Mouse (Mus musculus) spleen, adult 2 months (tissue): Measurements from ENCODE around the gene Acsl4. TPM values are rescaled to one million over a fixed set of nuclear protein-coding genes. Genes with fewer than 3 reads are reported as not detected.

Source experiments
- DNase-seq, 2 experiments: peaks; one replicate each; pipeline versions ENCODE4 v3.0.0 to v3.0.0-alpha.2; 2012 to 2021; ENCODE audit warnings: low spot score in 2 of 2, low read depth in 1 of 2
- H3K27ac ChIP-seq: fragments of 200-500 bp; 2 replicates; pipeline ENCODE4 v1.5.1; 2012; ENCODE audit warnings: low read length, inconsistent platforms; ENCODE audit not compliant: insufficient read depth
- H3K27me3 ChIP-seq: fragments of 200-500 bp; 2 replicates; pipeline ENCODE4 v1.6.1; 2012; ENCODE audit warnings: mild to moderate bottlenecking, moderate library complexity, low read length, inconsistent platforms; ENCODE audit not compliant: control insufficient read depth, insufficient read depth
- H3K36me3 ChIP-seq: fragments of 200-500 bp; 2 replicates; pipeline ENCODE4 v1.6.1; 2012; ENCODE audit warnings: mild to moderate bottlenecking, low read length, inconsistent platforms; ENCODE audit not compliant: control insufficient read depth, insufficient read depth
- H3K4me1 ChIP-seq: fragments of 200-500 bp; 2 replicates; pipeline ENCODE4 v1.6.1; 2011; ENCODE audit warnings: inconsistent platforms; ENCODE audit not compliant: control insufficient read depth, insufficient read depth, insufficient read length
- H3K4me3 ChIP-seq: fragments of 200-500 bp; 2 replicates; pipeline ENCODE4 v1.5.1; 2011; ENCODE audit warnings: mild to moderate bottlenecking, inconsistent platforms; ENCODE audit not compliant: insufficient read depth, insufficient read length; ENCODE audit errors: extremely low read depth
- CTCF ChIP-seq: fragments of 200-500 bp; IDR thresholded peaks from 2 replicates; pipeline ENCODE4 v1.5.1; 2011; ENCODE audit warnings: mild to moderate bottlenecking, inconsistent platforms; ENCODE audit not compliant: insufficient read depth, insufficient read length, insufficient replicate concordance; ENCODE audit errors: extremely low read depth
- POLR2A ChIP-seq: fragments of 200-500 bp; IDR thresholded peaks from 2 replicates; pipeline ENCODE4 v1.6.1; 2011; ENCODE audit warnings: low read depth, low read length, inconsistent platforms
- WGBS: fragments of 180-500 bp; shearing (Covaris S2); methylation state at CpG from one replicate; pipeline ENCODE4 v1.1.7; 2018; 5-methylcytosine and 5-hydroxymethylcytosine counted together
- polyA plus RNA-seq: library from polyadenylated mRNA; depleted of rRNA; stranded (reverse); fragments of >200 nt; gene quantifications from 2 replicates; pipeline ENCODE4 v1.2.3, GENCODE M21; 2012

Acsl4 gene
- polyA plus RNA-seq, 1 experiment, result 2.1 TPM

- DNase-seq, result no peak
- Histone ChIP-seq H3K36me3 (no peaks in the 10 kb centered on the region), H3K4me3 (no peak overlapping the region), H3K27me3 (no peaks in the 10 kb centered on the region), H3K27ac (no peak overlapping the region; the same call in 1 of the 2 replicates), H3K4me1 (no peaks in the 10 kb centered on the region)
- TF ChIP-seq POLR2A (no peak), CTCF (no peak)
- WGBS, result 65% methylated on average over 3 of the region's 3 CpGs
Measured at GRCm38 (mm10) chrX:142384918-142385317, 5.4 kb downstream of the Acsl4 start.

GRCm38 (mm10) chrX:142379894-142380293 lies 10.4 kb downstream of the Acsl4 start:
- 41% methylated on average over 6 of the region's 6 CpGs for WGBS
- no peak for DNase-seq
- H3K27ac ChIP-seq, result no peak overlapping the region
- H3K4me3 ChIP-seq, result no peak overlapping the region
- H3K27me3 ChIP-seq, result no peaks in the 10 kb centered on the region
- peaks cover 2% of the 10 kb centered on the region; the same call in 1 of the 2 replicates for H3K4me1 ChIP-seq
- no peaks in the 10 kb centered on the region for H3K36me3 ChIP-seq
- TF ChIP-seq POLR2A (no peak), CTCF (no peak)

- WGBS, result 82% methylated on average over 6 of the region's 6 CpGs
- no peak overlapping the region for H3K27ac ChIP-seq
- H3K4me3 ChIP-seq, result no peak overlapping the region
- peaks cover 2% of the 10 kb centered on the region; the same call in 1 of the 2 replicates for H3K4me1 ChIP-seq
- H3K36me3 ChIP-seq, result no peaks in the 10 kb centered on the region
- H3K27me3 ChIP-seq, result no peaks in the 10 kb centered on the region
- DNase-seq, result no peak
- TF ChIP-seq CTCF (no peak), POLR2A (no peak)
Measured at GRCm38 (mm10) chrX:142378048-142378447, 12.3 kb downstream of the Acsl4 start.

DNA sequence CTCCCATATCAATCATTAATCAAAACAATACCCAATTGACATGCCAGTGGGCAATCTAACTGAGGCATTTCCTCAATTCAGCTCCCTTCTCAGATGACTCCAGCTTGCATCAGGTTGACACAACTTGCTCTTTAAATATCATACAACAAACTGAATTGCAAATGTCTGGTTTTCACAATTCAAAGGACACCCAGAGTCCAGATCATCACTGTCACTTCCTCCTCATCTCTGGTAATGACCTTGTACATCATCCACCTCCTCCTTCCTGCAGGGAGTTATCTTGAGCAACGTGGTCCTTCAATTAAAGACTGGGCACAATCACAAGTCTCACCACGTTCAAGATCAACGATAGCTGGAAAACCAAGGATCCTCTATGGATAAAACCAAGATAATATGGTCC lies 13.0 kb downstream of the Acsl4 start:
- Histone ChIP-seq H3K4me3 (no peak overlapping the region), H3K27me3 (no peaks in the 10 kb centered on the region), H3K4me1 (peaks cover 2% of the 10 kb centered on the region; the same call in 1 of the 2 replicates), H3K36me3 (no peaks in the 10 kb centered on the region), H3K27ac (no peak overlapping the region)
- no peak for TF ChIP-seq CTCF
- TF ChIP-seq POLR2A, result no peak
- WGBS, result 69% methylated on average over 3 of the region's 3 CpGs
- DNase-seq, result no peak

DNA sequence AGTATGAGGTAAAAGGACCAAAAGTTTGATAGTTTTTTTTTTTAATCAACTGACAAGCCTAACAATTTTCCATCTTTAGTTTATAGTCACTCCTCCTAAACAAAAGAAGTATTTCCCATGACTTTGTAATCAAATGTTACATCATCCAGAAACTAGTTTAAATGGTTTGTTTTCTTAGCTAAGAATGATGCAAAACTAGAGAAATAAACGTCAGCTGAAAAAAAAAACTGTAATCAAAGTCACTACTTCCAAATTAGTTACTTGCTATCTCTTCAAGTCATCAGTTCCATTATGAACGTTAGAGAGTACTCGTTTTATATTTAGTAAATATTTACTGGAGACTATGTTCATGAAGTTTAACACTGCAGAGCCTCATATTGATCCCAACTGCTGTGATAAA lies 13.6 kb downstream of the Acsl4 start:
- Histone ChIP-seq H3K4me1 (peaks cover 2% of the 10 kb centered on the region; the same call in 1 of the 2 replicates), H3K27ac (no peak overlapping the region), H3K27me3 (no peaks in the 10 kb centered on the region), H3K36me3 (no peaks in the 10 kb centered on the region), H3K4me3 (no peak overlapping the region)
- no peak for TF ChIP-seq POLR2A
- no peak for TF ChIP-seq CTCF
- WGBS, result 66% methylated on average over 3 of the region's 3 CpGs
- DNase-seq, result no peak

DNA sequence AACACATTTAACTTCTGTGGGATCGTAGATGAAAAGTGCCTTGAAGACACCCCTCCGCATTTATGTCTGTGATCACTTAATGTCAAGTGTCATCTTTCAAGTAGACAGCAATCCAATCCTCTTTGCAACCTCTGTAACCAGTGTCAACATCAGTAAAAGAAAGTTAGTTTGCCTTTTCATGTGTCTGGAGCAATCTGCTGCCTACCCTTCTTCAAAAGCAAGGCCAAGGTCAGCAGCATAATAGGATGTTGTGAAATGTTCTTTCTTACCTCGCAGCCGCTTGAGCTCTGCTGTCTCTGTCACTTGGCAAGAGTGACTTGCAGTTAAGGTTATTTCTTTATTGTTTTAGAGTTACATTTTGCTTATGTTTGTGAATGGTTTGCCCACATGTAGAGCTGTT lies 14.8 kb downstream of the Acsl4 start:
- H3K4me1 ChIP-seq, result peaks cover 2% of the 10 kb centered on the region; the same call in 1 of the 2 replicates
- no peak overlapping the region for H3K27ac ChIP-seq
- H3K36me3 ChIP-seq, result no peaks in the 10 kb centered on the region
- no peak for DNase-seq
- TF ChIP-seq CTCF (no peak), POLR2A (no peak)
- no peaks in the 10 kb centered on the region for H3K27me3 ChIP-seq
- 83% methylated on average over 4 of the region's 4 CpGs for WGBS
- H3K4me3 ChIP-seq, result no peak overlapping the region

DNA sequence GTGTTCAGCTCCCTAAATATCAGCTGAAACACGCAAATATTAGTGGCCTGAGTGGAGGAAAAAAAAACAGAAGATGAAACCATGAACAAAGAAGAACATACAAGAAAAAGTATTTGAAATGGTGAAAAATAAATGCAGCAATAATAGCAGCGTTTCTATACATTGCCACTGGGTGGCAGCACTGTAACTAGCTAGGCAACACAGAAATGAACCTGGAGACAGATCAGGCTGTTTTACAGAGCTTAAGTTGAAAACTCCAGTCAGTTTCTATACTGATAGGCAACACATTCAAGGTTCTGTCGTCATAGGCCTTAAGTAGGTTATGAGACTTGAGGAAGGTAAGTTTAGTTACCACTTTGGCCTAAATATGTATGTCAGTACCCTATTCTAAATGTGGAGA lies 17.9 kb downstream of the Acsl4 start:
- TF ChIP-seq CTCF (peak; percentile 12; the same call in 1 of the 2 replicates), POLR2A (no peak)
- H3K36me3 ChIP-seq, result no peaks in the 10 kb centered on the region
- no peaks in the 10 kb centered on the region for H3K4me1 ChIP-seq
- H3K4me3 ChIP-seq, result no peak overlapping the region
- no peak overlapping the region for H3K27ac ChIP-seq
- 15% methylated on average over 3 of the region's 3 CpGs for WGBS
- DNase-seq, result peak in 1 of 2 experiments; percentile 28
- no peaks in the 10 kb centered on the region for H3K27me3 ChIP-seq
